Comparison of ENCODE assay signal across 8 mouse cellular contexts in the genomic region with DNA sequence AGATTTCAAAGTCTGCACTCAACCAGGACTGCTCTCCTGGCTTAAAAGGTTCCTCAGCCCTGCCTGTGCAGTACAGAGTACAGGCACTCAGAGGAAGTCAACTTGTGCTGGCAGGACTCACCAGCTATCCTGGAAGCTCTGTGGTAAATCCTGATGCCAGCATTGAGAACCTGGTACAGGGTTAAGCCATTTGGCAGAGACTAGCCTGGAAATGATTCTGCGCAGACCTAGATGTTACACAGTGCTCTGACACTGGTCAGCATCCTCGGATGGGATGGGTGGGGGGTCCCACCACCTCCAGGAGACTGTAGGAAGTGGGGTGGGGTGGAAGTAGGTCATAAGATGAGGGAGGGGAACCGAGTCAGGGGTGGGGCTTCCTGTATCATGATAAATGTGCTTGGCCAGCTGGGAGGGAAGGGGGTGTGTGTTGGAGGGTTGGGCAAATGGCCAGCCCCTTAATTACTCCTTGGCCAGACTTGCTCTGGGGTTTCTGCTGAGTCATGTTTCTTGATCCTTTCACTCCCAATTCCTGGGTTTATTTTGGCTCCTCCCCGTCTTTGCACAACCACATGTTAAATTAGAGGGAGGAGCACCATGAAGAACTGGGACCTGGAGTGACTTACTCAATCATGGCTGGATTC. TPM values are rescaled to one million over a fixed set of nuclear protein-coding genes. Genes with fewer than 3 reads are reported as not detected.
A peak's percentile ranks its signal among the peaks of the same experiment; 100 is the strongest.
DNase-seq lines count a peak whose midpoint lies in the region; ATAC-seq and TF ChIP-seq lines count a peak whose summit lies in the region.

No protein-coding gene starts in this region.

- no peak for TF ChIP-seq POLR2A in liver, adult 2 months (IDR thresholded peaks at IDR 0.05; ENCODE audit: extremely low read depth, insufficient read depth, low read length)

- no peak for DNase-seq in limb, embryonic 10.5 days (ENCODE audit: low spot score)
- DNase-seq in adrenal gland, postnatal 14 days: peak; percentile 65
- DNase-seq in heart, postnatal 0 days (ENCODE audit: low spot score): peak; percentile 60
- peak; percentile 88 for DNase-seq in liver, adult 2 months (ENCODE audit: extremely low read depth, low read depth, low spot score)

- peak overlapping the region; percentile 12; the same call in 1 of the 2 replicates for H3K27ac ChIP-seq in limb, embryonic 12.5 days
- no peak overlapping the region for H3K27ac ChIP-seq in limb, embryonic 10.5 days
- peak overlapping the region; percentile 31; the same call in 1 of the 2 replicates for H3K27ac ChIP-seq in heart, postnatal 0 days (ENCODE audit: low read depth)
- peak overlapping the region; percentile 18 for H3K27ac ChIP-seq in liver, adult 2 months (replicated peaks; ENCODE audit: insufficient read depth, low read depth, low read length)
- H3K27ac ChIP-seq in stomach, embryonic 15.5 days: peak overlapping the region; percentile 52
- no peak overlapping the region for H3K27ac ChIP-seq in neural tube, embryonic 15.5 days (replicated peaks)
- H3K27ac ChIP-seq in forebrain, embryonic 12.5 days: no peak overlapping the region

- WGBS in limb, embryonic 12.5 days: 45% methylated on average over 4 of the region's 4 CpGs
- WGBS in limb, embryonic 10.5 days: 52% methylated on average over 4 of the region's 4 CpGs
- WGBS in heart, postnatal 0 days: 52% methylated on average over 4 of the region's 4 CpGs
- 12% methylated on average over 4 of the region's 4 CpGs for WGBS in liver, adult 2 months
- 44% methylated on average over 4 of the region's 4 CpGs for WGBS in stomach, embryonic 15.5 days
- WGBS in neural tube, embryonic 15.5 days: 62% methylated on average over 4 of the region's 4 CpGs
- 87% methylated on average over 4 of the region's 4 CpGs for WGBS in forebrain, embryonic 12.5 days

- H3K79me2 ChIP-seq in liver, adult 2 months (ENCODE audit: control insufficient read depth, insufficient read depth, low read length): peaks cover 36% of the 10 kb centered on the region; the same call in 1 of the 2 replicates

- H3K9ac ChIP-seq in limb, embryonic 12.5 days (replicated peaks): no peak overlapping the region
- no peak overlapping the region for H3K9ac ChIP-seq in heart, postnatal 0 days (replicated peaks; ENCODE audit: low read depth, low read length)
- no peak overlapping the region for H3K9ac ChIP-seq in liver, adult 2 months (ENCODE audit: low read depth, low read length)
- H3K9ac ChIP-seq in stomach, embryonic 15.5 days: no peak overlapping the region
- H3K9ac ChIP-seq in neural tube, embryonic 15.5 days (replicated peaks): no peak overlapping the region
- no peak overlapping the region for H3K9ac ChIP-seq in forebrain, embryonic 12.5 days

- no peak for TF ChIP-seq CTCF in heart, postnatal 0 days (IDR thresholded peaks at IDR 0.05; ENCODE audit: low read depth)
- TF ChIP-seq CTCF in liver, adult 2 months (IDR thresholded peaks at IDR 0.05; ENCODE audit: low read depth, low read length): no peak

- TF ChIP-seq EP300 in heart, postnatal 0 days (IDR thresholded peaks at IDR 0.05; ENCODE audit: low read depth): no peak

- ATAC-seq in limb, embryonic 12.5 days (ENCODE audit: insufficient number of reproducible peaks, insufficient read depth, low FRiP score, low TSS enrichment, low read depth): no peak
- peak; percentile 15 for ATAC-seq in heart, postnatal 0 days (ENCODE audit: insufficient read depth, low read depth)
- no peak for ATAC-seq in stomach, embryonic 15.5 days (ENCODE audit: insufficient read depth, low FRiP score, low read depth)
- no peak for ATAC-seq in neural tube, embryonic 15.5 days (ENCODE audit: low FRiP score)
- ATAC-seq in forebrain, embryonic 12.5 days (ENCODE audit: low FRiP score): no peak

- no peaks in the 10 kb centered on the region for H3K27me3 ChIP-seq in limb, embryonic 12.5 days
- H3K27me3 ChIP-seq in limb, embryonic 10.5 days (ENCODE audit: low read depth, poor library complexity, severe bottlenecking): no peaks in the 10 kb centered on the region
- H3K27me3 ChIP-seq in heart, postnatal 0 days (ENCODE audit: control insufficient read depth, insufficient read depth, low read length): no peaks in the 10 kb centered on the region
- no peaks in the 10 kb centered on the region for H3K27me3 ChIP-seq in liver, adult 2 months (ENCODE audit: control insufficient read depth, insufficient read depth, low read length)
- H3K27me3 ChIP-seq in stomach, embryonic 15.5 days (replicated peaks): no peaks in the 10 kb centered on the region
- no peaks in the 10 kb centered on the region for H3K27me3 ChIP-seq in neural tube, embryonic 15.5 days (replicated peaks)
- no peaks in the 10 kb centered on the region for H3K27me3 ChIP-seq in forebrain, embryonic 12.5 days

- H3K4me2 ChIP-seq in limb, embryonic 12.5 days: no peak overlapping the region
- no peak overlapping the region for H3K4me2 ChIP-seq in heart, postnatal 0 days (ENCODE audit: low read depth, low read length)
- no peak overlapping the region for H3K4me2 ChIP-seq in stomach, embryonic 15.5 days
- no peak overlapping the region for H3K4me2 ChIP-seq in neural tube, embryonic 15.5 days
- H3K4me2 ChIP-seq in forebrain, embryonic 12.5 days: no peak overlapping the region

- H3K36me3 ChIP-seq in limb, embryonic 12.5 days: peaks cover 34% of the 10 kb centered on the region
- H3K36me3 ChIP-seq in limb, embryonic 10.5 days: peaks cover 43% of the 10 kb centered on the region
- peaks cover 29% of the 10 kb centered on the region for H3K36me3 ChIP-seq in heart, postnatal 0 days (replicated peaks; ENCODE audit: control insufficient read depth, insufficient read depth, low read length)
- peaks cover 40% of the 10 kb centered on the region for H3K36me3 ChIP-seq in liver, adult 2 months (ENCODE audit: control insufficient read depth, insufficient read depth, low read length)
- H3K36me3 ChIP-seq in stomach, embryonic 15.5 days: peaks cover 17% of the 10 kb centered on the region; the same call in 1 of the 2 replicates
- H3K36me3 ChIP-seq in neural tube, embryonic 15.5 days: peaks cover 12% of the 10 kb centered on the region
- peaks cover 19% of the 10 kb centered on the region for H3K36me3 ChIP-seq in forebrain, embryonic 12.5 days (replicated peaks)

- 0 out of 2 replicates have a peak, but pooled peaks cover 3% of the 10 kb centered on the region for H3K9me3 ChIP-seq in limb, embryonic 12.5 days
- no peaks in the 10 kb centered on the region for H3K9me3 ChIP-seq in limb, embryonic 10.5 days (replicated peaks)
- H3K9me3 ChIP-seq in heart, postnatal 0 days (replicated peaks; ENCODE audit: control insufficient read depth, low read length): no peaks in the 10 kb centered on the region
- no peaks in the 10 kb centered on the region for H3K9me3 ChIP-seq in stomach, embryonic 15.5 days
- H3K9me3 ChIP-seq in neural tube, embryonic 15.5 days (replicated peaks): no peaks in the 10 kb centered on the region
- H3K9me3 ChIP-seq in forebrain, embryonic 12.5 days: no peaks in the 10 kb centered on the region

- no peak overlapping the region for H3K4me3 ChIP-seq in limb, embryonic 12.5 days (replicated peaks)
- no peak overlapping the region for H3K4me3 ChIP-seq in limb, embryonic 10.5 days
- no peak overlapping the region for H3K4me3 ChIP-seq in heart, postnatal 0 days (ENCODE audit: low read depth, low read length)
- H3K4me3 ChIP-seq in liver, adult 2 months (ENCODE audit: insufficient read depth, low read depth, low read length): no peak overlapping the region
- no peak overlapping the region for H3K4me3 ChIP-seq in stomach, embryonic 15.5 days (replicated peaks)
- no peak overlapping the region for H3K4me3 ChIP-seq in neural tube, embryonic 15.5 days (replicated peaks)
- H3K4me3 ChIP-seq in forebrain, embryonic 12.5 days (replicated peaks): no peak overlapping the region

- peaks cover 22% of the 10 kb centered on the region for H3K4me1 ChIP-seq in limb, embryonic 12.5 days (replicated peaks)
- H3K4me1 ChIP-seq in limb, embryonic 10.5 days: peaks cover 28% of the 10 kb centered on the region
- peaks cover 30% of the 10 kb centered on the region for H3K4me1 ChIP-seq in heart, postnatal 0 days (ENCODE audit: control insufficient read depth, insufficient read depth)
- peaks cover 36% of the 10 kb centered on the region for H3K4me1 ChIP-seq in liver, adult 2 months (ENCODE audit: control insufficient read depth, insufficient read depth, low read length)
- H3K4me1 ChIP-seq in stomach, embryonic 15.5 days: peaks cover 28% of the 10 kb centered on the region
- H3K4me1 ChIP-seq in neural tube, embryonic 15.5 days: peaks cover 21% of the 10 kb centered on the region
- H3K4me1 ChIP-seq in forebrain, embryonic 12.5 days: peaks cover 19% of the 10 kb centered on the region

RNA-seq across cellular contexts. Expression of gene Mocs1, which starts 4.0 kb away (rescaled TPM):
- polyA plus RNA-seq in limb, embryonic 12.5 days (2016; fragmentation: Nextera tagmentation; extraction: Ambion mirVana): 3.3 and 6.3 TPM in 2 replicates
- 9.1 and 9.2 TPM in 2 replicates for polyA plus RNA-seq in limb, embryonic 10.5 days (2016; fragmentation: Nextera tagmentation; extraction: Ambion mirVana)
- 31.2 and 43.0 TPM in 2 replicates for total RNA-seq in adrenal gland, postnatal 14 days (2021)
- 13.1 and 18.6 TPM in 2 replicates for total RNA-seq in heart, postnatal 0 days (2014; rRNA removed; ENCODE audit: low replicate concordance)
- polyA plus RNA-seq in heart, postnatal 0 days (2015; fragmentation: Nextera tagmentation; extraction: Ambion mirVana): 2.3 and 2.8 TPM in 2 replicates
- total RNA-seq in liver, adult 2 months (2014; rRNA removed): 46.1 and 50.6 TPM in 2 replicates
- polyA plus RNA-seq in liver, adult 2 months (2012; rRNA removed): 124 and 125 TPM in 2 replicates
- 8.2 TPM in 2 replicates for polyA plus RNA-seq in stomach, embryonic 15.5 days (2015; fragmentation: Nextera tagmentation; extraction: Ambion mirVana)
- polyA plus RNA-seq in neural tube, embryonic 15.5 days (2015; fragmentation: Nextera tagmentation; extraction: Ambion mirVana): 4.7 and 6.2 TPM in 2 replicates
- polyA plus RNA-seq in forebrain, embryonic 12.5 days (2016; fragmentation: Nextera tagmentation; extraction: Ambion mirVana): 3.6 and 4.5 TPM in 2 replicates

Comparison
In these comparisons a context has a peak if more than half of its experiments do, and no peak if none do; other contexts are left out.
1. H3K27ac ChIP-seq: peak in limb, embryonic 12.5 days (single experiment), heart, postnatal 0 days (single experiment), liver, adult 2 months (single experiment) and stomach, embryonic 15.5 days (single experiment); none in limb, embryonic 10.5 days (single experiment), neural tube, embryonic 15.5 days (single experiment) and forebrain, embryonic 12.5 days (single experiment).
2. RNA of gene Mocs1, which starts 4.0 kb away (polyA plus RNA-seq): 124 to 125 TPM in liver, adult 2 months; 9.1 to 9.2 TPM in limb, embryonic 10.5 days, 8.2 TPM in stomach, embryonic 15.5 days, 4.7 to 6.2 TPM in neural tube, embryonic 15.5 days, 3.6 to 4.5 TPM in forebrain, embryonic 12.5 days, 3.3 to 6.3 TPM in limb, embryonic 12.5 days and 2.3 to 2.8 TPM in heart, postnatal 0 days; every median in the first group is over 10 times any median in the second.